Mouse (Mus musculus) erythroblast, embryonic 14.5 days (primary cell): Measurements from ENCODE around the gene Clstn2. TPM values are rescaled to one million over a fixed set of nuclear protein-coding genes. Genes with fewer than 3 reads are reported as not detected.

Experiments used
- H3K27me3 ChIP-seq: 2 replicates; pipeline ENCODE4 v1.6.1; 2012; ENCODE audit warnings: inconsistent platforms; ENCODE audit not compliant: control insufficient read depth
- H3K36me3 ChIP-seq: 2 replicates; pipeline ENCODE4 v1.6.1; 2012; ENCODE audit warnings: mild to moderate bottlenecking, inconsistent platforms; ENCODE audit not compliant: control insufficient read depth
- H3K4me1 ChIP-seq: 2 replicates; pipeline ENCODE4 v1.6.1; 2012; ENCODE audit warnings: inconsistent platforms; ENCODE audit not compliant: control insufficient read depth
- H3K4me3 ChIP-seq: replicated peaks from 2 replicates; pipeline ENCODE3; 2012; ENCODE audit warnings: moderate library complexity, mild to moderate bottlenecking, inconsistent platforms
- H3K9me3 ChIP-seq: 2 replicates; pipeline ENCODE4 v1.6.1; 2012; ENCODE audit warnings: low read length, inconsistent platforms, mixed read lengths; ENCODE audit not compliant: control insufficient read depth
- GATA1 ChIP-seq: IDR thresholded peaks from 2 replicates; pipeline ENCODE4 v1.6.1; 2012; ENCODE audit warnings: low read length, inconsistent platforms, mixed read lengths
- TAL1 ChIP-seq: IDR thresholded peaks from 3 replicates; pipeline ENCODE4 v1.6.1; 2012; ENCODE audit warnings: low read length, inconsistent platforms, mixed read lengths
- polyA plus RNA-seq: library from polyadenylated mRNA; stranded (reverse); fragments of >175 nt; gene quantifications from 2 replicates; pipeline ENCODE4 v1.2.3, GENCODE M21; 2012

Clstn2 gene
- polyA plus RNA-seq, 1 experiment: not detected

GRCm38 (mm10) chr9:97603729-97604128 is 429.3 kb downstream of the Clstn2 start:
- no peak for TF ChIP-seq TAL1
- no peak for TF ChIP-seq GATA1
- H3K4me1 ChIP-seq: no peaks in the 10 kb centered on the region
- H3K27me3 ChIP-seq: no peaks in the 10 kb centered on the region
- no peaks in the 10 kb centered on the region; the same call in 1 of the 2 replicates for H3K9me3 ChIP-seq
- H3K36me3 ChIP-seq: no peaks in the 10 kb centered on the region
- no peak overlapping the region for H3K4me3 ChIP-seq

GRCm38 (mm10) chr9:97602476-97602875 is 430.5 kb downstream of the Clstn2 start:
- H3K9me3 ChIP-seq: no peaks in the 10 kb centered on the region
- H3K27me3 ChIP-seq: no peaks in the 10 kb centered on the region
- H3K36me3 ChIP-seq: no peaks in the 10 kb centered on the region
- no peak overlapping the region for H3K4me3 ChIP-seq
- TF ChIP-seq GATA1: no peak
- TF ChIP-seq TAL1: no peak
- H3K4me1 ChIP-seq: no peaks in the 10 kb centered on the region

- no peaks in the 10 kb centered on the region for H3K9me3 ChIP-seq
- no peaks in the 10 kb centered on the region for H3K27me3 ChIP-seq
- no peaks in the 10 kb centered on the region for H3K4me1 ChIP-seq
- no peaks in the 10 kb centered on the region for H3K36me3 ChIP-seq
- TF ChIP-seq TAL1 (no peak), GATA1 (no peak)
- H3K4me3 ChIP-seq: no peak overlapping the region
Observed at GRCm38 (mm10) chr9:97599006-97599405, 434.0 kb downstream of the Clstn2 start.

GRCm38 (mm10) chr9:97590712-97591111 is 442.3 kb downstream of the Clstn2 start:
- H3K4me3 ChIP-seq: no peak overlapping the region
- no peaks in the 10 kb centered on the region for H3K36me3 ChIP-seq
- peaks cover 9% of the 10 kb centered on the region for H3K9me3 ChIP-seq
- no peaks in the 10 kb centered on the region for H3K27me3 ChIP-seq
- no peaks in the 10 kb centered on the region for H3K4me1 ChIP-seq
- TF ChIP-seq GATA1 (no peak), TAL1 (no peak)

GRCm38 (mm10) chr9:97570881-97571280 is 462.1 kb downstream of the Clstn2 start:
- peaks cover 7% of the 10 kb centered on the region; the same call in 1 of the 2 replicates for H3K9me3 ChIP-seq
- TF ChIP-seq GATA1: no peak
- TF ChIP-seq TAL1: no peak
- no peaks in the 10 kb centered on the region for H3K36me3 ChIP-seq
- H3K27me3 ChIP-seq: no peaks in the 10 kb centered on the region
- H3K4me1 ChIP-seq: no peaks in the 10 kb centered on the region
- H3K4me3 ChIP-seq: no peak overlapping the region

- H3K4me3 ChIP-seq: no peak overlapping the region
- TF ChIP-seq GATA1: no peak
- TF ChIP-seq TAL1: no peak
- no peaks in the 10 kb centered on the region for H3K36me3 ChIP-seq
- peaks cover 29% of the 10 kb centered on the region for H3K9me3 ChIP-seq
- H3K27me3 ChIP-seq: no peaks in the 10 kb centered on the region
- H3K4me1 ChIP-seq: no peaks in the 10 kb centered on the region
Observed at GRCm38 (mm10) chr9:97563121-97563520, 469.9 kb downstream of the Clstn2 start.

- Histone ChIP-seq H3K27me3 (no peaks in the 10 kb centered on the region), H3K9me3 (peaks cover 11% of the 10 kb centered on the region), H3K4me1 (no peaks in the 10 kb centered on the region), H3K4me3 (no peak overlapping the region), H3K36me3 (no peaks in the 10 kb centered on the region)
- TF ChIP-seq TAL1: no peak
- no peak for TF ChIP-seq GATA1
Observed at GRCm38 (mm10) chr9:97544359-97544758, 488.6 kb downstream of the Clstn2 start.

- Histone ChIP-seq H3K4me1 (no peaks in the 10 kb centered on the region), H3K9me3 (peaks cover 18% of the 10 kb centered on the region), H3K4me3 (no peak overlapping the region), H3K36me3 (no peaks in the 10 kb centered on the region), H3K27me3 (no peaks in the 10 kb centered on the region)
- TF ChIP-seq GATA1 (no peak), TAL1 (no peak)
Observed at GRCm38 (mm10) chr9:97541419-97541818, 491.6 kb downstream of the Clstn2 start.

GRCm38 (mm10) chr9:97538075-97538779 is 494.8 kb downstream of the Clstn2 start:
- no peaks in the 10 kb centered on the region for H3K4me1 ChIP-seq
- H3K27me3 ChIP-seq: no peaks in the 10 kb centered on the region
- no peaks in the 10 kb centered on the region for H3K36me3 ChIP-seq
- TF ChIP-seq GATA1 (no peak), TAL1 (no peak)
- H3K4me3 ChIP-seq: no peak overlapping the region
- H3K9me3 ChIP-seq: peaks cover 20% of the 10 kb centered on the region
